Mouse (Mus musculus): ENCODE data around the gene Vps33b. TPM values are rescaled to one million over a fixed set of nuclear protein-coding genes. Genes with fewer than 3 reads are reported as not detected.

Vps33b gene
- polyA plus RNA-seq, 2 experiments = 3.6 to 6.7 TPM

- no peak overlapping the region for H3K27ac ChIP-seq
- 91% methylated on average over 4 of the region's 4 CpGs for WGBS (ENCODE audit: insufficient replicate concordance)
These were observed 24.6 kb upstream of the Vps33b start for GRCm38 (mm10) chr7:80244851-80245250.

GRCm38 (mm10) chr7:80246148-80246721 is 23.2 kb upstream of the Vps33b start, which contains the start of gene Ttll13:
Gene Ttll13 (plus strand): TSS chr7:80246376.
- Histone ChIP-seq H3K4me3 (ENCODE audit: insufficient read depth in 1 of 2, low read depth in 2 of 2, low read length in 2 of 2) (peak within 1 kb of the TSS; percentile 66 to 70), H3K36me3 (replicated peaks; ENCODE audit: control insufficient read depth, insufficient read depth, low read depth) (no peaks in the 10 kb centered on the region), H3K27me3 (ENCODE audit: control insufficient read depth, insufficient read depth, low read length) (no peaks in the 10 kb centered on the region), H3K4me2 (ENCODE audit: low read depth) (peak within 1 kb of the TSS; percentile 78), H3K9me3 (ENCODE audit: control insufficient read depth, low read length) (no peaks in the 10 kb centered on the region), H3K9ac (replicated peaks) (peak within 1 kb of the TSS; percentile 65), H3K4me1 (replicated peaks; ENCODE audit: control insufficient read depth in 2 of 2, insufficient read depth in 2 of 2, low read length in 1 of 2) (peaks cover 7 to 8% of the 10 kb centered on the region in 2 experiments), H3K27ac (peak within 1 kb of the TSS; percentile 11)
- DNase-seq (ENCODE audit: low read depth in 3 of 3, low spot score in 3 of 3) = peak; percentile 96 to 97 (median 97)
- no peak for TF ChIP-seq EP300 (IDR thresholded peaks at IDR 0.05; ENCODE audit: low read depth)
- peak; percentile 77 for TF ChIP-seq CTCF (IDR thresholded peaks at IDR 0.05; ENCODE audit: low read depth)
- under 1% methylated on average over 48 of the region's 48 CpGs for WGBS (ENCODE audit: insufficient replicate concordance)
- ATAC-seq (ENCODE audit: insufficient read depth) = peak; percentile 98

More at GRCm38 (mm10) chr7:80244851-80245250, 24.6 kb upstream of the Vps33b start:
- Histone ChIP-seq H3K9me3 (ENCODE audit: control insufficient read depth, low read length) (no peaks in the 10 kb centered on the region), H3K9ac (replicated peaks) (no peak overlapping the region), H3K4me1 (replicated peaks; ENCODE audit: control insufficient read depth in 2 of 2, insufficient read depth in 2 of 2, low read length in 1 of 2) (peaks cover 7 to 8% of the 10 kb centered on the region in 2 experiments), H3K27me3 (ENCODE audit: control insufficient read depth, insufficient read depth, low read length) (no peaks in the 10 kb centered on the region), H3K4me2 (ENCODE audit: low read depth) (no peak overlapping the region), H3K36me3 (replicated peaks; ENCODE audit: control insufficient read depth, insufficient read depth, low read depth) (no peaks in the 10 kb centered on the region), H3K4me3 (ENCODE audit: insufficient read depth in 1 of 2, low read depth in 2 of 2, low read length in 2 of 2) (no peak overlapping the region)
- ATAC-seq (ENCODE audit: insufficient read depth) (no peak), DNase-seq (ENCODE audit: low read depth in 3 of 3, low spot score in 3 of 3) (no peak)
- TF ChIP-seq CTCF (IDR thresholded peaks at IDR 0.05; ENCODE audit: low read depth) (no peak), EP300 (IDR thresholded peaks at IDR 0.05; ENCODE audit: low read depth) (no peak)

- peak overlapping the region; percentile 78 for H3K4me2 ChIP-seq (ENCODE audit: low read depth)
- no peak for DNase-seq (ENCODE audit: low read depth in 3 of 3, low spot score in 3 of 3)
- H3K9ac ChIP-seq (replicated peaks) = peak overlapping the region; percentile 65
- no peak for ATAC-seq (ENCODE audit: insufficient read depth)
- 9% methylated on average over 7 of the region's 7 CpGs for WGBS (ENCODE audit: insufficient replicate concordance)
- TF ChIP-seq EP300 (IDR thresholded peaks at IDR 0.05; ENCODE audit: low read depth) = no peak
- no peak for TF ChIP-seq CTCF (IDR thresholded peaks at IDR 0.05; ENCODE audit: low read depth)
- no peaks in the 10 kb centered on the region for H3K9me3 ChIP-seq (ENCODE audit: control insufficient read depth, low read length)
- H3K36me3 ChIP-seq (replicated peaks; ENCODE audit: control insufficient read depth, insufficient read depth, low read depth) = no peaks in the 10 kb centered on the region
- H3K27me3 ChIP-seq (ENCODE audit: control insufficient read depth, insufficient read depth, low read length) = no peaks in the 10 kb centered on the region
- no peak overlapping the region for H3K27ac ChIP-seq
- H3K4me3 ChIP-seq (ENCODE audit: insufficient read depth in 1 of 2, low read depth in 2 of 2, low read length in 2 of 2) = peak overlapping the region in 1 of 2 experiments; percentile 70; a peak in 2 of 4 replicates
- H3K4me1 ChIP-seq (replicated peaks; ENCODE audit: control insufficient read depth in 2 of 2, insufficient read depth in 2 of 2, low read length in 1 of 2) = peaks cover 7 to 8% of the 10 kb centered on the region in 2 experiments
These were observed 22.6 kb upstream of the Vps33b start for GRCm38 (mm10) chr7:80246859-80247258.

GRCm38 (mm10) chr7:80252437-80252836 is 17.0 kb upstream of the Vps33b start:
- H3K9me3 ChIP-seq (ENCODE audit: control insufficient read depth, low read length) = no peaks in the 10 kb centered on the region
- no peak for TF ChIP-seq CTCF (IDR thresholded peaks at IDR 0.05; ENCODE audit: low read depth)
- TF ChIP-seq EP300 (IDR thresholded peaks at IDR 0.05; ENCODE audit: low read depth) = no peak
- no peak overlapping the region for H3K9ac ChIP-seq (replicated peaks)
- WGBS (ENCODE audit: insufficient replicate concordance) = 70% methylated on average over 7 of the region's 7 CpGs
- H3K4me2 ChIP-seq (ENCODE audit: low read depth) = no peak overlapping the region
- H3K4me3 ChIP-seq (ENCODE audit: insufficient read depth in 1 of 2, low read depth in 2 of 2, low read length in 2 of 2) = no peak overlapping the region
- DNase-seq (ENCODE audit: low read depth in 3 of 3, low spot score in 3 of 3) = no peak
- H3K27me3 ChIP-seq (ENCODE audit: control insufficient read depth, insufficient read depth, low read length) = no peaks in the 10 kb centered on the region
- no peak for ATAC-seq (ENCODE audit: insufficient read depth)
- peaks cover 5 to 6% of the 10 kb centered on the region in 2 experiments; a peak in 2 of 4 replicates for H3K4me1 ChIP-seq (replicated peaks; ENCODE audit: control insufficient read depth in 2 of 2, insufficient read depth in 2 of 2, low read length in 1 of 2)
- H3K36me3 ChIP-seq (replicated peaks; ENCODE audit: control insufficient read depth, insufficient read depth, low read depth) = no peaks in the 10 kb centered on the region
- H3K27ac ChIP-seq = no peak overlapping the region

GRCm38 (mm10) chr7:80252886-80253285 is 16.6 kb upstream of the Vps33b start:
- TF ChIP-seq CTCF (IDR thresholded peaks at IDR 0.05; ENCODE audit: low read depth) = no peak
- no peak for TF ChIP-seq EP300 (IDR thresholded peaks at IDR 0.05; ENCODE audit: low read depth)
- Histone ChIP-seq H3K4me2 (ENCODE audit: low read depth) (no peak overlapping the region), H3K27ac (no peak overlapping the region), H3K36me3 (replicated peaks; ENCODE audit: control insufficient read depth, insufficient read depth, low read depth) (no peaks in the 10 kb centered on the region), H3K4me3 (ENCODE audit: insufficient read depth in 1 of 2, low read depth in 2 of 2, low read length in 2 of 2) (no peak overlapping the region), H3K9me3 (ENCODE audit: control insufficient read depth, low read length) (no peaks in the 10 kb centered on the region), H3K9ac (replicated peaks) (no peak overlapping the region), H3K4me1 (replicated peaks; ENCODE audit: control insufficient read depth in 2 of 2, insufficient read depth in 2 of 2, low read length in 1 of 2) (peaks cover 5 to 6% of the 10 kb centered on the region in 2 experiments; a peak in 2 of 4 replicates), H3K27me3 (ENCODE audit: control insufficient read depth, insufficient read depth, low read length) (no peaks in the 10 kb centered on the region)
- DNase-seq (ENCODE audit: low read depth in 3 of 3, low spot score in 3 of 3) = no peak
- ATAC-seq (ENCODE audit: insufficient read depth) = no peak
- WGBS (ENCODE audit: insufficient replicate concordance) = 39% methylated on average over 11 of the region's 11 CpGs

Data from liver, embryonic 14.5 days (tissue).